Mouse (Mus musculus): ENCODE data around the gene Snx10.

GRCm38 (mm10) chr6:51524321-51524931 is 725 bp downstream of the Snx10 start:
- TF ChIP-seq CTCF (conservative IDR thresholded peaks at IDR 0.05; ENCODE audit: insufficient read depth, insufficient read length, low read depth, low read length) (no peak), POLR2A (IDR thresholded peaks at IDR 0.05; ENCODE audit: low read depth, low read length) (no peak)

Data from kidney, adult 2 months (tissue).